Mouse (Mus musculus): Measurements from ENCODE around the gene Cntn1.

- TF ChIP-seq POLR2A (IDR thresholded peaks at IDR 0.05; ENCODE audit: borderline replicate concordance, insufficient read depth, low read length) (no peak), CTCF (IDR thresholded peaks at IDR 0.05; ENCODE audit: borderline replicate concordance, insufficient read depth, low read depth, low read length) (no peak)
These were observed 245.5 kb downstream of the Cntn1 start for GRCm38 (mm10) chr15:92296479-92296878.
